Mouse (Mus musculus): ENCODE results near the gene Prh1. TPM values are rescaled to one million over a fixed set of nuclear protein-coding genes. Genes with fewer than 3 reads are reported as not detected.

The Prh1 gene
- not detected in 2 replicates for polyA plus RNA-seq (2015; fragmentation: Nextera tagmentation; extraction: Ambion mirVana)

DNA sequence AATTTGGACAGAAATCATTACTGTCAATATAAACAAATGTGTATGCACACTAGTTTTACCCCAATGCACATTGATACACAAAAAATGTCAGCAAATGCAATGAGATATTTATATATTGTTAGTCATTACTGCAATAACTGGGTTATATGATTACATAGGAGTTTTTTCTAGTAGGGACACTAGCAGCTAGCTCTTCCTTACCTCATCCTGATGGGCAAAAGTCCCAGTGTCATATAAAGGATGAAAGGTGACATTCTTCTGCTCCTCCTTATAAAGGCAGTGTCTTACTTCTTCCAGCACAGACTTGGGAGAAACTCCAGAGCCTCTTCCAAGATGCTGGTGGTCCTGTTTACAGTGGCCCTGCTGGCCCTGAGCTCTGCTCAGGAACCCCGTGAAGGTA, at the start of gene Prh1:
Gene Prh1 (plus strand): TSS at position 301 of the 400 bp plus-strand sequence.

DNA sequence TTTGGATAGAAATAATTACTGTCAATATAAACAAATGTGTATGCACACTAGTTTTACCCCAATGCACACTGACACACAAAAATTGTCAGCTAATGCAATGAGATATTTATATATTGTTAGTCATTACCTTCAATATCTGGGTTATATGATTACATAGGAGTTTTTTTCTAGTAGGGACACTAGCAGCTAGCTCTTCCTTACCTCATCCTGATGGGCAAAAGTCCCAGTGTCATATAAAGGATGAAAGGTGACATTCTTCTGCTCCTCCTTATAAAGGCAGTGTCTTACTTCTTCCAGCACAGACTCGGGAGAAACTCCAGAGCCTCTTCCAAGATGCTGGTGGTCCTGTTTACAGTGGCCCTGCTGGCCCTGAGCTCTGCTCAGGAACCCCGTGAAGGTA, 26.0 kb downstream of the Prh1 start, which contains the start of gene Prp2:
Gene Prp2 (plus strand): TSS at position 301 of the 400 bp plus-strand sequence.

Other genes starting within 250 kb of the Prh1 start
- not detected in 2 replicates for gene Gm8882, start 205.7 kb upstream of the Prh1 start, polyA plus RNA-seq (2015; fragmentation: Nextera tagmentation; extraction: Ambion mirVana)
- gene Prp2, start 26.1 kb downstream of the Prh1 start, polyA plus RNA-seq (2015; fragmentation: Nextera tagmentation; extraction: Ambion mirVana) = not detected in 2 replicates
- not detected in 2 replicates for gene A630073D07Rik, start 81.7 kb downstream of the Prh1 start, polyA plus RNA-seq (2015; fragmentation: Nextera tagmentation; extraction: Ambion mirVana)
- not detected in 2 replicates for gene Tas2r120, start 87.1 kb downstream of the Prh1 start, polyA plus RNA-seq (2015; fragmentation: Nextera tagmentation; extraction: Ambion mirVana)
- not detected in 2 replicates for gene Tas2r121, start 131.2 kb downstream of the Prh1 start, polyA plus RNA-seq (2015; fragmentation: Nextera tagmentation; extraction: Ambion mirVana)
- gene Tas2r122, start 142.1 kb downstream of the Prh1 start, polyA plus RNA-seq (2015; fragmentation: Nextera tagmentation; extraction: Ambion mirVana) = not detected in 2 replicates
- gene Tas2r115, start 168.2 kb downstream of the Prh1 start, polyA plus RNA-seq (2015; fragmentation: Nextera tagmentation; extraction: Ambion mirVana) = not detected in 2 replicates
- gene Tas2r124, start 184.9 kb downstream of the Prh1 start, polyA plus RNA-seq (2015; fragmentation: Nextera tagmentation; extraction: Ambion mirVana) = not detected in 2 replicates
- gene Tas2r102, start 192.3 kb downstream of the Prh1 start, polyA plus RNA-seq (2015; fragmentation: Nextera tagmentation; extraction: Ambion mirVana) = not detected in 2 replicates
- not detected in 2 replicates for gene Tas2r136, start 208.4 kb downstream of the Prh1 start, polyA plus RNA-seq (2015; fragmentation: Nextera tagmentation; extraction: Ambion mirVana)
- gene Tas2r117, start 233.0 kb downstream of the Prh1 start, polyA plus RNA-seq (2015; fragmentation: Nextera tagmentation; extraction: Ambion mirVana) = not detected in 2 replicates